Mouse (Mus musculus) c-Kit-positive CD71-negative TER-119-negative erythroid progenitor cells, embryonic 14.5 days (primary cell): Measurements from ENCODE around the gene Sbf1.

Experiments
- DNase-seq: peaks from one replicate; pipeline ENCODE4 v3.0.0-alpha.2; 2013; ENCODE audit warnings: low read depth

Sbf1 gene

GRCm38 (mm10) chr15:89321264-89321663 lies 6.2 kb upstream of the Sbf1 start:
- DNase-seq, result no peak

DNA sequence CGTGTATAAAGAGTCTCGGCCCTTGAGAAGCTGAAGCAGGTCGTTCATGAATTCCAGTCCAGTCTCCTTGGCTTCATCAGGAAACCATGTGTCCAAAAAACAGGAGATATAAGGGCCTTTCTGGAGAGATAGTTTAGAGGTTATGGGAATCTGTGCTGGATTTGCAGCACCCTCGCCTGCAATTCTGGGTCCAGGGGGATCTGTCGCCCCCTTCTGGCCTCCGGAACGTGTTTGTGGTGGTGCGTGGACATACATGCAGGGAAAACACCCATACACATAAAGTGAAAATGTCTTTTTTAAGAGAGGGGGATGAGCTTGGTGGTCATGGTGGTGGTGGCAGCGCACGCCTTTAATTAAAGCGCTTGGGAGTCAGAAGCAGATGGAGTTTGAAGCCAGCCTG lies 1.0 kb upstream of the Sbf1 start:
- DNase-seq, result no peak

DNA sequence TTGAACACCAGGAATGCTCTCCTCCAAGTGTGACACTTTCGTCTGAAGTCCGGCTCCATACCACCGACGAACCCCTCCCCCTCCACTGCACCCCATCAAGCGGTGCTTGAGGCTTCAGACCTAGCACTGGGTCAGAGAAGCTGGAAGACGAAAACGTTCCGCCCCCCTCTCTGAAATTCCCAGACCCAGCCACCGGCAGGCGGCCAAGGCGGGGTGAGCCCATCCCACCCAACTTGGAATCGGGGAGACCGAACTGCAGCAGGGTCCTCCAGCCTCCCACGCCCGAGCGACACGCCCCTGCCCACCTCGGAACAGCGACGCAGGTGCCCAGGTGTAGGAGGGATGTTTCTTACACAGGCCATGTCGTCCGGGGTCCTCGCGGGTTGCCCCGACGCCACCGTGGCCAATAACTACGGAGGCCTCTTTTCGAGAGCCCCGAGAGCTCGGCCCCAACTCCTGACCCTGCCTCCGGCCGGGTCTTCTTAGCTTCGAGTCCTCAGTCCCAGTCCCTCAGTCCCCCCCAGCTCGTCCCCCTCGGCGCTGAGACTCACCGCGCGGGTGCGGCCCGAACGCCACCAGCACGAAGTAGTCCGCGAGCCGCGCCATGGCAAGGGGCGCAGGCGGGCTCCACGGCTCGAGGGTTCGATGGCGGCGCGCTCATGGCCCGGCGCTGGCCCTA lies 461 bp downstream of the Sbf1 start:
- DNase-seq, result no peak

GRCm38 (mm10) chr15:89314107-89314506 lies 1.0 kb downstream of the Sbf1 start:
- no peak for DNase-seq

DNA sequence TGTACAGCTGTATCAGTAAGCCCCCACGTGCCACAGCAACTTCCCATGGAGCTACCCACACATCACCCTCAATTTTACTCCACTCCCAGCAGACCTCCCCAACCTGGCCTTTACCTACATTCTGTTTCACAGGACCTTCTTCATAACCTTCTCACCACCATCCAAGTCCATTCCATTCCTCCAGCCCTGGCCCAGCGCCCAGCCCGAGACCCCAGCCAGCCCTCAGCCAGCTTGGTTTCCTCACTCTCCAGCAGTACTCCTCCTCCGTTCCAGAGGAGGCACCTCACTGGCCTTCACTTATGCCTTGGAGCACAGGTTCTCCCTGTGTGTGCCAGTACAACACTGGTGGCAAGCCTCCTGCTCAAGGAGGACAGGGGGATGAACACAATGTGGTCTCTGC lies 1.8 kb downstream of the Sbf1 start:
- no peak for DNase-seq

- DNase-seq, result no peak
Observed at GRCm38 (mm10) chr15:89309962-89310498, 5.1 kb downstream of the Sbf1 start.

- no peak for DNase-seq
Observed at GRCm38 (mm10) chr15:89308406-89309139, 6.5 kb downstream of the Sbf1 start.

DNA sequence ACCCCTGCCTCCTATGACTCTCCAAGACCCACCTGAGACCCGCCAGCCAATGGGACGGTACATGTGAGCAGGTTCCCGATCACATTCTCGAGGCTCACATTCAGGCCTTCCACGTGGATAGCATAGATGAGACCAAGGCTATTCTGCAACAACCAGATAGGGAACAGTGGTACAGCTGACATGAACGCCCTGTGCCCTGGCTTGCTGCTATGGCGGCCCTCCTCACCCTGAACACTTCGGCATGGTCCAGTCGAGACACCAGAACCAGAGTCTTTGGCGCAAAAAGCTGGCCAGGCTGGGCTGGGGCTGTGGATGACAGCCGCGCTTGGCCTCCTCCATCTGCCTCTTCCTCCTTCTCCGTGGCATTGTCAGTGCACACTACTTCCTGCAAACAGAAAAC lies 7.7 kb downstream of the Sbf1 start:
- no peak for DNase-seq

- DNase-seq, result no peak
Observed at GRCm38 (mm10) chr15:89305966-89306365, 9.1 kb downstream of the Sbf1 start.

DNA sequence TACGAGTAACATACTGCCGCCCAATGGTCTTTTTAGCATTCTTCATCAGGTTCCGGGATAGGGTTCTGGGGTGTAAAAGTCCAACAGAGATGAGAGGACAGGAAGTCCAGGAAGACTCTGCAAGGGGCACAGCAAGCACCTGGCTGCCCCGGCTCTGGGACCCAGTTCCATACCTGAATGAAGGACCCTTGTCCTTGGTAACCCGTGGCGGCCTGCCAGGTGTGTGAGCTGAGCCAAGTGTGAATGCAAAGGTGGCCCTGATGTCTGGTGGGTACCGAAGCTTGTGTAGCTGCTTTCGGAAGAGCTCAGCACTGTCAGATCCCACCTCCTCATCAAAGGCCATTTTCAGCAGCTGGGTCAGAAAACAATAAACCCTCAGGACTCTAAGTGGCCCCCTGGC lies 14.5 kb downstream of the Sbf1 start:
- DNase-seq, result no peak

- no peak for DNase-seq
Observed at GRCm38 (mm10) chr15:89300180-89300579, 14.9 kb downstream of the Sbf1 start.

DNA sequence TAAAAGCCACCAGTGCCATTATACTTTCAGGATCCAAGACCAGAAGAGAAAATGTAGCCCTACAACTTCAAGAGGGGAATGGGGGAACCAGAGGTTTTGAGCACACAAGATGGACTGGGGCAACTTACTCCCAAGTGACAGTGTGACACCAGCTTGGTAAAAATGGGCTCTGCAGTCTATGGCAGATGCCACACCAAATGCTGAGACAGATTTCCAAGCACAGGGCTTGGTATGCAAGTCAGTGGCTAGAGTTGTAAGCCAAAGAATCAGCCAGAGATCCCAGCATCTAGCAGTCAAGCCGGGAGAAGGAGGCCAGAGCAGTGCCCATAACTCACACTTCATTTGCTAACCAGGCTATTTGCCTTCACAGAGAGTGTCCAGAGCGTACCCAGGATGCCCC lies 17.4 kb downstream of the Sbf1 start:
- DNase-seq, result no peak

DNA sequence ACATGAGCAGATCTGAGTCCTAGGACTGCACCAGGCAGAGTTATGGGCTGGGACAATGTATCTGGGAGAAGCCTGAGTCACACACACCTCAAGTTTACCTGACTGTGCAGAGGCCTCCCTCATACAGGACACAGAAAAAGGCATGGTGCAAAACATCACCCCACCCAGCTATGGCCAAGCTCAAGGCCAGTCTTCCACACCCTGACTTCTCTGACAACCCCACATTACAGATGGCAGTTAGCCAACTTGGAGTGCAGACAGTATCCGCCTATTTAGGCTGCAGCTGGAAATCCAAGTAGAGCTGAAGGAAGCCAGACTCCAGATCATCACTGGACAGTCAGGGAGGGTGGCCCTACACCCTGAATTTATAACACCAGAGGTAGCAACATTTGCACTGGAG lies 18.6 kb downstream of the Sbf1 start:
- DNase-seq, result no peak

DNA sequence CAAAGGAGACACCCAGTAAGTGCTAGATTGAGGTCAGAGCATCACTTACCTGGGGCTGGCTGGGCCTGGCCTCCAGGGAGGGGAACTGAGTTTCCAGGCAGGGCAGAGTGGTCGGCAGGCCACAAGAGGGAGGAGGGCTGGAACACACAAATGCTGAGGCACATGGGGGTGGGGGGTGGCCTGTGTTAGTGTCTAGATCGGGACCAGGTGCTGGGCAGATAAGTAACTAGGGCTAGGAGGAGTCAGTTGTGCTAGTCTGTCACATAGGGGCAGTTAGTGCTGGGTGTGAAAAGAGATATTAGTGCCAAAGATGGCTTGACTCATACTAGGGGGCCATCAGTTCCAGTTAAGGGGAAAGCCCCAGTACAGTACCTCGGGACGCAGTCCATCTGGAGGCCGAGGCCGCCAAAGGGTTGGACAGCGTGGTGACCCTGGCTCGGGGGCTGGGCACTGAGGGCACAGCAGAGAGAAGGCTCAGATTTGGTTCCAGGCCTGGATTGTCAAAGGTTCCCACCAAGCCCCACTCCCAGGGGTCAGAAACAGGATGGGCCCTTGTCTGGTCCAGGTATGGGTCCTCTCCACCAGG lies 19.4 kb downstream of the Sbf1 start:
- no peak for DNase-seq

DNA sequence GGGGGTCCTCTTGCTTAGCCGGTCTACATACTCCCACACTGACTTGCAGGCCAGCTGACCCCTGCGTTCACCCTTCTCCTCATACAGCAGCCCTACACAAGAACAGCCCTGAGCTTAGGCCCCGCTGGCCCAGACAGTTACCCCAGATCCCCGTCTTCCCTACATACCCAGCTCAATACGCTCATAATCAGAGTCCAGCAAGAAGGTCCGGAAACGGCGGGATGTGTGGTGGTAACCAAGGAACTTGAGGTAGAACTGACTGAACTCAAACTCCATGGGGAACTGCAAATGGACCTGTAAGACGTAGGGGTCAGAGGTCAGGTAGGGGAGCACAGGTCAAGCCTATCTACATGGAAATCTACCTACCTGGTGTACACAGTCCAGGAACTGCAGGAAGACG lies 21.3 kb downstream of the Sbf1 start:
- DNase-seq, result no peak

DNA sequence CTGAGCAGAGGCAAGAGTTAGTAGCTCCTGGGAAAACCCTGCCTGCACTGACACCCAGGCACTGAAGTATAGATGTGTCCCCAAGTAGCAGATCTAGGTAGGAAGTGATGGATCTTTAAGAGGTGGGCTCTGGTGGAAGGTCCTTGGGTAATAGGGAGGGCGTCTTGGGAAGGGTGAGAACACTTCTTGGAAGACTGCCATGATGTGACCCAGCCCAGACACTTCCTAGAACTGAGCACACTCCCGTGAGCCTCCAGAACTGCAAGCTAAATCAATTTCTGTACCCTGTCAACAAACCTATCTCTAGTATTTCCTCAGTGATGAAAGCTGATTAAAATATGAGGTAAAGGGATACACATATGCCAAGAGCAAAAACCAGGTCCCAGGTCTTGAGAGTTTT lies 22.3 kb downstream of the Sbf1 start:
- no peak for DNase-seq

- no peak for DNase-seq
Observed at GRCm38 (mm10) chr15:89291521-89291920, 23.6 kb downstream of the Sbf1 start.

DNA sequence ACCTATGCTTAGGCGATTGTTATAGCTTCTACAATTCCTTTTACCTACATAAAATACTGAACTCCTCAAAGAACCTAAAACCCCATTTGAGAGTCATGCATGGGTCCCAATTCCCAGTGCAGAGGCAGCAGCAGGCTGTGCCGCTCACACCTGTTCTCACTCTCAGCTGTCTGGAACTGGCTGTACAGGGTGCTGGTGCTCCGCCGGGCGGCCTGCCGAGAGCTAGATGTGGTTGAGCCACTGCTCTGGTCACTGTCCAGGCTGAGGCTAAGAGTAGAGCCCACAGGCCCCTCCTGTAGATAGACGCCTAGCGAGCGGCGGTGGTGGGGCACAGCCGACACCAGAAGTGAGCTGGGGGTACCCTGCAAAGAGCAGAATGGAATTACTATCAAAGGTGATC lies 25.7 kb downstream of the Sbf1 start:
- no peak for DNase-seq

DNA sequence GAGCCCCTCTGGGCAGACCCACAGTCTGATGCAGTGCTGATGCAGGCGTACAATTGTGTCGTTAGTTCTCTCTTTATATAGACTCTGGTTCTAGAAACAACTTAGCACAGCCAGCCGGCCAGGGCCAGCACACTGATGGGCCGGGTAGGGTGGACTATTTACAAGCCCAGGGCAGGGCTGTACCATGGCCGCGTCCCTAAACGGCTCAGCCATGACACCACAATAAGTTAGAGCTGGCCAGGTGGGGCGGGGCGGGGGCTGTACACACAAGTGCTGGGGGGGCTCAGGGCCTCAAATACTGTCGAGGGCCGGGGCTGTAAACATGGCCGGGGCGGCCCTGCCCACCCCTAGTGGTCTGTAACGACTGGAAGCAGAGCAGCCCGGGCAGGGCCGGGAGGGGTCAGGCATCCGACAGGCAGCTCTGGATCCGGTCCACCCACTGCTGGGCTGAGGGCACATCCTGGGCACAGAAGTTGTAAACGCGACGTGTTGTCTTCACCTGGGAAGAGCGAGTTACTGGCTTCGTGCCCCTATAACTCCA lies 26.8 kb downstream of the Sbf1 start:
- DNase-seq, result no peak

DNA sequence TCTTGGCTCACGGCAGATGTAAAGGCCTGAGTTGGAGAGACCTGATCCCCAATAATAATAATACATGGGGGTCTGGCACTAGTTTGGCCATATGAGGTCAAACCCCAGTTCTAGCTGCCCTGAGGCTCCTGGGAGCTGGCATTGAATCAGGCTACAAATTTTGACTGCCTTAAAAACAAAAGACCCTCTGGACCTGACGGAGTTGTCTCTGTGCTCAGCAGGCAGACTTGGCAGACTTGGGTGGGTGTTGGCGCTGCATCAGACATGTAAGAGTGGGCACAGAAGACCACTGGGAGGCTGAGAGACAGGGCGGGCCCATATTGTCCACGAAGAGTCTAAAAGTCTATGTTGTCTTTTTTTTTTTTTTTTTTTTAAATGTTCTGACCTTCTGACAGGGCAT lies 28.5 kb downstream of the Sbf1 start:
- DNase-seq, result no peak

DNA sequence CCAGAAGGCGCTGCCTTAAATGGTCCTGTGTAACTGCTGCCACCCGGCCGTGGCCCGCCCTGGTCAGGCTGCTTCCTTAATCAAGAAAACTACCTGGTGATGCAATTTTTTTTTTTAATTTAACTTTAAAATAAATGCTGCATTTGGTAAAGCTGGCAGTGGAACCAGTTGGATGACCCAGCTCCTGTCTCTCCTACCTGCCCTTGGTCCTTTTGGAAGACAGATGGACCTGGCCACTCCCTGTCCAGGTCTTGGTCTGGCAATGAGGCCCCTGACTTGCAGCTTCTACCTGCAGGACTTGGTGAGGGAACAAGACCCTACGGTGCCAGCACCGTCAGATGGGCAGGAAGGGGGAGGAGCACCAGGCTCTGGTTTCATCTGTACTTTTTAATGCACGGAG lies 29.0 kb downstream of the Sbf1 start:
- DNase-seq, result no peak

DNA sequence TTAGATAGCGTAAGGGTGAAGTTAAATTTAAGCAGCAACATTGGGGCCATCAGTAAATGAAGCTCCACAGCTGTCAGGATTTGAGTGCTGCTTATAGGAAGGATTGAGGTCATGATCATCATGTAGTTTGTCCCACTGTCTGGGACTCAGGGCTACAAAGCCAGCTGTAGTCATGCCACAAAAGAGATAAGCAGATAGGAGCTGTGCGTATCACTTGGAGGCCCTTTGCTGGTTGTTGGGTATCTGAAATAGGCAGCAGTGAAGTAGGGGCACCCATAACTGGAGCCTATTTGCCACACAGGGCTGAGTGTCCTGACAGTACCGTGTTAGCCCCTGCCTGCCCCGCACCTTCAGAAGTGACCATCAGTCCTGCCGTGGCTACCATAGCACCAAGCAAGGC lies 29.6 kb downstream of the Sbf1 start:
- no peak for DNase-seq

DNA sequence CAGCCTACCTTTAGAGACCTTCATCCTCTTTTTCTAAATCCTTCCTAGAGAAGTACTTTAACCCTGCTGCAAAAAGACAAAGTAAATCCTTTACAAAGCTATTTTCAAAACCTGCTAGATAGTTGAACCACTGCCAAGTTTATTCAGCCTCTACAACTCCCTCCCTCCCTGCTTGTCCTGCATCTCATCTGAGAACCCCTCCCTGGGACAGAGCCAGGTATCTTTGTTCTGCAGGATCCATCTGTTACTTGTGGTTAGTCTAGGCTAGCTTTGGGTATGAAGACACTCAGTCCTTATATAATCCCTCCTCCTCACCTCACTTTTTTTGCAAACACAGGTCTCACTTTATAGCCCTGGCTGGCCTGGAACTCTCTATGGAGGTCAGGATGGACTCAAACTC lies 30.1 kb downstream of the Sbf1 start:
- DNase-seq, result no peak
